Mouse (Mus musculus): ENCODE measurements around the gene Tacr1.

The Tacr1 gene

GRCm38 (mm10) chr6:82525107-82525867, 123.2 kb downstream of the Tacr1 start:
- intact Hi-C loops (cut with DNase I) = no loop called here

DNA sequence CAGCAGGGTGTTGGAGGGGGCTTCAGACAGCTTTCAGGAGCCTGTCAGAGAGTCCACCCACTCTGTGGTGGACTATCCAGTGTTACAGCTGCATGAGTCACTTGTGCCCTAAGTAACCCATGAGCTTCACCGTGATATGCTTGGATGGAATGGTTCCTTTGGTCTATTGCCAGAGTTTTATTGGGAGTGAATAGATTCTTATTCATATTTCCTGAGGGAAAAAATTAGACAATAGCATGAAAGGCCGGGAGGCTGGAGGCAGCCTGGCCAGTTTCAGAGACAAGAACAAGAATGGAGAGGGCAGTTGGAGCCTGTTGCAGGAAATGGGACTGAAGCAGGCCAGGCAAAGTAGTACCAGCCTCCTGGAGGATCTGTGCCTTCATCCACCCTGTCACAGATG, 126.5 kb downstream of the Tacr1 start:
- intact Hi-C loops (cut with DNase I) = no loop called here

DNA sequence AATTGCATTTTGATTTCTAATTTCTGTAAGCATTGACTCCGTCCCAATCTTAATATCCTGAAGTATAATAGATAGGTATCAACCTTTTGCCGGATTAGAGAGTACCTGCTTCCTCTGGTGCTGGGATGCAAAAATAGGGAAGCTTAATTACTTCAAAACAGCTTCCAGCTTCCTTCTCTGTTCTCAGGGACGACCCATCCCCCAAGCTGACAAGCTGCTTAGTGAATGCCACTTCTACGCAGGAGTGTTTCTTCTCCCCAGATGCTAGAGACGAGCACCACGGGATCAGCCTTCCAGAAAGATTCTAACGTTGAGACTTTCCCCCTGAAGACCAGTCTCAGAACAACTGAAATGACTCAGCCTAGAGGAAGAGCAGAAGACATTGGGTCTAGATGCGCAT, 134.5 kb downstream of the Tacr1 start:
- intact Hi-C loops (cut with DNase I) = no loop called here

- intact Hi-C loops (cut with DNase I) = no loop called here
Observed at GRCm38 (mm10) chr6:82549270-82549669, 147.1 kb downstream of the Tacr1 start.

- intact Hi-C loops (cut with DNase I) = no loop called here
Observed at GRCm38 (mm10) chr6:82575445-82575844, 173.3 kb downstream of the Tacr1 start.

DNA sequence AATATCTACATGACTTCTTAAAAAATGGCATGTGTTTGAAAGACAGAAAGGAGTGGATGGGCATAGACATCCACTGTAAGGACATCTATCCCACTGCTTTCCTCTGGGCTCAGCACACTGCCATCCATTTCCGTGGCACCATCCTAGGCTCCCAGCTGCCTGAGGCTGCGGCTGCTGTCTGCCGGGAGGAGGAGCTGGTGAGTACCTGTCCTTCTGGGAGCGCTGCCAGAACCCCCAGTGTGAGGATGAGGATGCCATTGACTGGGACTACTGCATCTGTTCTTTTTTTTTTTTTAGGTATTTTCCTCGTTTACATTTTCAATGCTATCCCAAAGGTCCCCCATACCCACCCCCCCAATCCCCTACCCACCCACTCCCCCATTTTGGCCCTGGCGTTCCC, 183.3 kb downstream of the Tacr1 start:
- intact Hi-C loops (cut with DNase I) = no loop called here

- intact Hi-C loops (cut with DNase I) = no loop called here
Observed at GRCm38 (mm10) chr6:82589387-82589786, 187.3 kb downstream of the Tacr1 start.

DNA sequence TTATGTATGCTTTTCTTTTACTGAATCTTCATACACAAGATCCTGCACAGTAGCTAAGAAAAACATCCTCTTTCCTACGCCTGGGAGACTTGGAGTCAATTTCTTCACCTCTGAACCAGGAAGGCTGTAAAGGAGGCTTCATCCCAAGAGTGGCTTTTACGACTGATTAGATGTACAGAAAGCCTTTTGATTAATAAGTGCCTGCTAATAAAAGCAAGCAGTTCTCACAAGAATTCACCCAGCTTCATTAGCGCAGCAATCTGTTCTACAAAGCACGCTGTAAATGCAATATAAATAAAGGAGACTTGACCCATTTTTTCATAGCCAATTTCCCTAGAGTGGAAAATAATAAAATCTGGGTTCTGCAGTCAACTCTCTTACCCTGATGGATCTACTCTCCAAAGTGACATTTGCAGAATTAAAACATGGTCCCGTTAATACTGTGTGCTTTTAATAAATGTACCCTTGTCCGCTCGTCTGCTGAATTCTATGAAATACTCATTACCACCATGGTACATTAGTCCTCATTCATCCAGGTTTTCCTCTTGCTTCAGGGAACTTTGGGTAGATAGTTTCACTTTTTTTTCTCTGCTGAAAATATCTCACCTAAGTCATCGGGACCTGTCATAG, 193.4 kb downstream of the Tacr1 start:
- intact Hi-C loops (cut with DNase I) = no loop called here

- intact Hi-C loops (cut with DNase I) = loop anchor here (5.0 kb wide), 1 partner anchor 626 kb away; no protein-coding TSS in a partner anchor
Observed at GRCm38 (mm10) chr6:82603228-82603627, 201.1 kb downstream of the Tacr1 start.

DNA sequence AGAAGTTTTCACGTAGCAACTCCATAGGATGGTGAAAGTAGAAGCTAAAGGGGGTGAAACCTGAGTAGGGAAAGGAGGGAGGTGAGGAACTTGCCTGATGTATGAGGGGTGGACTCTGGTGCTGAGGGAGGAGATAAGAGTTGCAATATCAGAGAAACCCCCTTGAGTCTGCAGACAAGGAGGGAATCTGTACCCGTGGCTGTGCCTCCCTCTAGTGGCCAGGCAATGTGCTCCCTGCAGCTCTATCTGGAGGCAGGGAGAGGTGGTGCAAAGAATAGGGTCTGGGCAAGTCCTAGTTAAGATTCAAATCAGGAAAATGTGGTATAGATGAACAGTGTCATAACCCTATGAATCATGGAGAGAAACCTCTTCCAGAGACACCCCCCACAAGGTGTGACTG, 201.5 kb downstream of the Tacr1 start:
- intact Hi-C loops (cut with DNase I) = loop anchor here (5.0 kb wide), 1 partner anchor 626 kb away; no protein-coding TSS in a partner anchor

DNA sequence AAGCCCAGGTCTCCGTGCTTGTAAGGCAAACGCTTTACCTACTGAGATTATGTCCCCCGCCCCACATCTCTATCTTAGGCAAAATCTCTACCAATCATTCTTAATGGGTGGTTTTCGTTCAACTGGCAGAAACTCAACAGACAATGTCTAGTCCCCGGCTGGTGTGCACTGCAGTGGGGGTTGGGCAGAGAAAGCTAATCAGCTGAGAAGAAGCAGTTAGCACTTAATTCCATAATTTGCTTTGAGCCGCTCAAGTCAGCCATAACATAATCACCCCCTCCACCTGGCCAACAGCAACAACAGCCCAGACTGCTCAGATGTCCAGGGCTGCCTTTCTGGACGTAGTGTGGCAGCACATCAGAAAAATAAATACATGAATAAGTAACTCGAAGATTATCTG, 202.7 kb downstream of the Tacr1 start:
- intact Hi-C loops (cut with DNase I) = loop anchor here (5.0 kb wide), 1 partner anchor 627 kb away; no protein-coding TSS in a partner anchor

DNA sequence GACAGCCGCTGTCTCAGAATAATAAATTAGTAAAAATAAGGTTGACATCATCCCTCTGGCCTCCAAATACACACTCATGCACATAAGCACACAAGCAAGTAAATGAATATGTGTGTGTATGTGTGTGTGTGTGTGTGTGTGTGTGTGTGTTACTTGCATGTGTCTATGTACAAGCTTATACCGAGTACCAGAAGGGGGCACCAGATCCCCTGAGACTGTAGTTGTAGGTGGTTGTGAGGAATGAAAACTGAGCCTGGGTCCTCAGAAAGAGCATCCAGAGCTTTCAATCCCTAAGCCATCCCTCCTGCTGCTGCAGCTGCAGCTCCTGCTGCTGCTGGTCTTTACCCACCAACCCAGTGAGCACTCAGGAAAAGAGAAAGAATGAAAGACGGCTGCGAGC, 206.6 kb downstream of the Tacr1 start:
- intact Hi-C loops (cut with DNase I) = no loop called here

GRCm38 (mm10) chr6:82609339-82609926, 207.3 kb downstream of the Tacr1 start:
- intact Hi-C loops (cut with DNase I) = no loop called here

Data from adrenal gland (tissue).